Mouse (Mus musculus): ENCODE results near the gene Olfr102. TPM values are rescaled to one million over a fixed set of nuclear protein-coding genes. Genes with fewer than 3 reads are reported as not detected.

The Olfr102 gene
- total and polyA plus RNA-seq, 3 experiments, result not detected

DNA sequence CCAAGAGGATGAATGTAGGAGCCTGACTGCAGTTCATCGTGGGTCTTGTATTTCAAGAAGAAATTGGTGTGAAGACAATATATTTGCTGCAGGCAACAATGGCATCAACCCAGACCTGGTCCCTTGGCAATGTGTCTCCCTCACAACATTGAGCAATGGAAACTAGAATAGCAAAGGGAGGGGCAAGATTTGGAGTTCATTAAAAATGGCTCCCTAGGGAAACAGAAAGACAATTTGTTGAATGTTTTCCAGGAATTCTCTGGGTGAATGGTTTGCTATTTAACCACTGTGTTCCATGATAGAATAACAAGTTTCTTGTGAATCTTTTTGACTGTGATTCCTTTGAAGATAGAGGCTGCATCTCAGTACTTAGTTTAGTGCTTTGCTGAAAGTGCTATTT lies 53.2 kb downstream of the Olfr102 start, which contains the start of gene Olfr98:
Olfr98 (minus strand) TSS at position 124 of the 400 bp plus-strand sequence.
- Histone ChIP-seq H3K36me3 (ENCODE audit: control insufficient read depth, insufficient read depth, low read length) (no peaks in the 10 kb centered on the region), H3K27ac (no peak within 1 kb of the TSS), H3K9ac (ENCODE audit: low read depth, low read length) (no peak within 1 kb of the TSS), H3K27me3 (ENCODE audit: control insufficient read depth, insufficient read depth, low read length) (no peaks in the 10 kb centered on the region), H3K79me2 (replicated peaks; ENCODE audit: control insufficient read depth, insufficient read depth, low read length) (no peaks in the 10 kb centered on the region), H3K4me3 (no peak within 1 kb of the TSS), H3K4me1 (ENCODE audit: control insufficient read depth, insufficient read depth, low read length) (no peaks in the 10 kb centered on the region)
- 57% methylated on average over 1 of the region's 1 CpGs for WGBS
- DNase-seq, result no peak
- intact Hi-C loops (cut with DNase I), result no loop called here
- TF ChIP-seq POLR2A (IDR thresholded peaks at IDR 0.05; ENCODE audit: insufficient read depth, low read depth, low read length) (no peak), EP300 (IDR thresholded peaks at IDR 0.05; ENCODE audit: insufficient read depth, low read depth, low read length) (no peak), CTCF (IDR thresholded peaks at IDR 0.05) (no peak)

Other genes with a start within 250 kb of the Olfr102 start
- not detected for gene Olfr90, start 228.6 kb downstream of the Olfr102 start, total RNA-seq (2021)
- gene Olfr90, start 228.6 kb downstream of the Olfr102 start, polyA plus RNA-seq (2012; rRNA removed), result not detected in 2 replicates
- gene Olfr91, start 218.8 kb downstream of the Olfr102 start, total RNA-seq (2021), result not detected
- gene Olfr91, start 218.8 kb downstream of the Olfr102 start, polyA plus RNA-seq (2012; rRNA removed), result not detected in 2 replicates
- not detected for gene Olfr92, start 197.0 kb downstream of the Olfr102 start, total RNA-seq (2021)
- gene Olfr92, start 197.0 kb downstream of the Olfr102 start, polyA plus RNA-seq (2012; rRNA removed), result not detected in 2 replicates
- gene Olfr93, start 155.6 kb downstream of the Olfr102 start, total RNA-seq (2021), result not detected
- gene Olfr93, start 155.6 kb downstream of the Olfr102 start, polyA plus RNA-seq (2012; rRNA removed), result not detected in 2 replicates
- not detected for gene Ubd, start 123.2 kb downstream of the Olfr102 start, total RNA-seq (2021)
- gene Ubd, start 123.2 kb downstream of the Olfr102 start, polyA plus RNA-seq (2012; rRNA removed), result 0.12 TPM in 1 of 2 replicates, not detected in the other
- not detected for gene Olfr94, start 116.1 kb downstream of the Olfr102 start, total RNA-seq (2021)
- gene Olfr94, start 116.1 kb downstream of the Olfr102 start, polyA plus RNA-seq (2012; rRNA removed), result not detected in 2 replicates
- gene Olfr95, start 103.9 kb downstream of the Olfr102 start, total RNA-seq (2021), result not detected
- not detected in 2 replicates for gene Olfr95, start 103.9 kb downstream of the Olfr102 start, polyA plus RNA-seq (2012; rRNA removed)
- gene Olfr96, start 96.9 kb downstream of the Olfr102 start, total RNA-seq (2021), result not detected
- not detected in 2 replicates for gene Olfr96, start 96.9 kb downstream of the Olfr102 start, polyA plus RNA-seq (2012; rRNA removed)
- not detected for gene Olfr97, start 79.7 kb downstream of the Olfr102 start, total RNA-seq (2021)
- gene Olfr97, start 79.7 kb downstream of the Olfr102 start, polyA plus RNA-seq (2012; rRNA removed), result not detected in 2 replicates
- gene Olfr98, start 53.3 kb downstream of the Olfr102 start, total RNA-seq (2021), result not detected
- gene Olfr98, start 53.3 kb downstream of the Olfr102 start, polyA plus RNA-seq (2012; rRNA removed), result not detected in 2 replicates
- 1 to 10 TPM; 3.2 to 3.3 TPM for gene H2-M3, start 46.8 kb downstream of the Olfr102 start, total RNA-seq (2021)
- 4.9 and 5.0 TPM in 2 replicates for gene H2-M3, start 46.8 kb downstream of the Olfr102 start, polyA plus RNA-seq (2012; rRNA removed)
- gene Olfr99, start 33.6 kb downstream of the Olfr102 start, total RNA-seq (2021), result not detected
- not detected in 2 replicates for gene Olfr99, start 33.6 kb downstream of the Olfr102 start, polyA plus RNA-seq (2012; rRNA removed)
- gene Olfr101, start 12.7 kb downstream of the Olfr102 start, total RNA-seq (2021), result not detected
- not detected in 2 replicates for gene Olfr101, start 12.7 kb downstream of the Olfr102 start, polyA plus RNA-seq (2012; rRNA removed)
- not detected for gene Olfr103, start 22.6 kb upstream of the Olfr102 start, total RNA-seq (2021)
- not detected in 2 replicates for gene Olfr103, start 22.6 kb upstream of the Olfr102 start, polyA plus RNA-seq (2012; rRNA removed)
- gene Olfr104-ps, start 42.5 kb upstream of the Olfr102 start, total RNA-seq (2021), result not detected
- gene Olfr104-ps, start 42.5 kb upstream of the Olfr102 start, polyA plus RNA-seq (2012; rRNA removed), result not detected in 2 replicates
- not detected for gene Olfr105-ps, start 62.0 kb upstream of the Olfr102 start, total RNA-seq (2021)
- gene Olfr105-ps, start 62.0 kb upstream of the Olfr102 start, polyA plus RNA-seq (2012; rRNA removed), result not detected in 2 replicates
- gene Olfr106-ps, start 73.3 kb upstream of the Olfr102 start, total RNA-seq (2021), result not detected
- not detected in 2 replicates for gene Olfr106-ps, start 73.3 kb upstream of the Olfr102 start, polyA plus RNA-seq (2012; rRNA removed)
- not detected for gene Olfr107, start 82.2 kb upstream of the Olfr102 start, total RNA-seq (2021)
- not detected in 2 replicates for gene Olfr107, start 82.2 kb upstream of the Olfr102 start, polyA plus RNA-seq (2012; rRNA removed)
- not detected for gene Olfr108, start 128.4 kb upstream of the Olfr102 start, total RNA-seq (2021)
- not detected in 2 replicates for gene Olfr108, start 128.4 kb upstream of the Olfr102 start, polyA plus RNA-seq (2012; rRNA removed)
- not detected for gene Olfr109, start 141.9 kb upstream of the Olfr102 start, total RNA-seq (2021)
- gene Olfr109, start 141.9 kb upstream of the Olfr102 start, polyA plus RNA-seq (2012; rRNA removed), result not detected in 2 replicates
- gene H2-M2, start 166.5 kb upstream of the Olfr102 start, total RNA-seq (2021), result not detected
- 0.10 TPM in 1 of 2 replicates, not detected in the other for gene H2-M2, start 166.5 kb upstream of the Olfr102 start, polyA plus RNA-seq (2012; rRNA removed)
- not detected for gene Olfr110, start 175.4 kb upstream of the Olfr102 start, total RNA-seq (2021)
- not detected in 2 replicates for gene Olfr110, start 175.4 kb upstream of the Olfr102 start, polyA plus RNA-seq (2012; rRNA removed)
- gene Olfr111, start 191.0 kb upstream of the Olfr102 start, total RNA-seq (2021), result not detected
- 0.12 TPM in 1 of 2 replicates, not detected in the other for gene Olfr111, start 191.0 kb upstream of the Olfr102 start, polyA plus RNA-seq (2012; rRNA removed)

Data from heart, adult 2 months (tissue).